Mouse (Mus musculus) layer of hippocampus, adult 9-10 months (tissue): ENCODE measurements around the gene Atf7ip.

Experiments used
- DNase-seq: peaks from one replicate; pipeline ENCODE4 v3.0.0; 2022; ENCODE audit warnings: low spot score

Atf7ip gene

DNA sequence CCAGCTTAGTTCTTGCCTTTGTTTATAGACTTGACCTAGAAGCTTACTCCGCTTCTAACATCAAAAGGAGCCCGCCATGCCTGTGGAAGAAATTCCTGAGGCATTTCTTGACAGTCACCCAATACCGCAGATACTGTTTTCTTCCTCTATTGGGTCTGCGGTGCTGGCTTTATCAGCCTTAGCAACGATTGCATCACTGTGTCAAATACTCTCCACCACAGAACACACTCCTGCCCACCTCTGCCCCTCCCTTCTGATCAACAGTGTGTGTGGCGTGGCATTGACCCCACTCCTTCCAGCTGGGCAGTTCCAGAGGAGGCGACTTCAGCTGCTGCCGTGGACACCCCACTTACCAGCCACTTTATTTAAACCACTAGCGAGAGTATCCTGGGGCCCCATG lies 139.8 kb downstream of the Atf7ip start:
- no peak for DNase-seq

DNA sequence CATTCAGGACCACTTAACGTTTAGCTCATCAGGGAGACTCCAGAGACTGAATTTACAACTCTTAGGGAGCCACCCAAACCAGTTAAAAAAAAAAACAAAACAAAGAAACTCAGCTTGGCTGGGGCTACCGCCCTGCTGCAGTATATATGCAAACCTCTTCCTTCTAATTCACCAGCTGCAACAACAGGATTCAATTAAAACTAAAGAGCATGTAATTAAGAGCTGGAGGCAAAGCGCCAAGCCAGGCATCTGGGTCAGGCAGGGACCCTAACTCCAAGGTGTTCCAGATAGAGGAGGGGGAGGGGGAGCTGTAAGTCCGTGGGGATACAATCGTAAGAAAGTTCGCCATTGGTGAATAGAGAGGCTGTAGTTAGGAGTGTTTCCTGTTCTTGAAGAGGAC lies 140.2 kb downstream of the Atf7ip start:
- DNase-seq, result no peak

DNA sequence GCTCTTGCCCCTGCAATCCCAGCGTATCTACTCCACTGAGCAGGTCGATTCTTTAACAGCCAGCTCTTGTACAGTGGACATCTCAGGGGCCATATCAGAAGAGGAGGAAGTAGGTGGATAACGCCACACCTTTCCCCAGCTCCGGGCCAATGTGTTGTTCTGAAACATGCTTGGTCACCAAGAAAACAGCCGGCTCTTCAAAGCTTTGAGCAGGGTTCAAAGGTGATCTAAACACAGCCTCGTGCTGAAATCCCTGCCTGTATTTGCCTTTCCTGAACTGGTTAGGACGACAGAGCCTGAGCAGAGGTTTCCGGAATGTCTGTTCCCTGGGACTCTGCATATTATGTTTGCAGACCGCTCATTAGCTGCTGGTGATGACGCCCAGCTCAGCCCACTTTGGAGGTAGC lies 141.5 kb downstream of the Atf7ip start:
- DNase-seq, result no peak

DNA sequence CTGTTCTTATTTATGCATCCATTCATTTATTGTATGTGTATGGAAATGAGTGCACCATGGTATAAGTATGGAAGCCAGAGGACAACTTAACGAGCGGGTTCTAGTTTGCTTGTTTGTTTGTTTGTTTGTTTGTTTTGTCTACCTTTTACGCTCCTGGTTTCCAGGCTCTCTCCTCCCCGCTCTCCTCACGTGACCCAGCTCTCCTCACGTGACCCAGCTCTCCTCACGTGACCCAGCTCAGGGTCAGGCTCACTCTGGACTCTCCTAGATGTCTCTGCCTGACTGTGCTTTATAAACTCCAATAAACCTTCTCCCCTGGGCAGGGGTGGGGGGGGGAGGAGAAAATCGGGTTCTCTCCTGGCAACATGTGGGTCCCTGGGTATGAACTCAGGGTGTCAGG lies 144.7 kb downstream of the Atf7ip start:
- no peak for DNase-seq

DNA sequence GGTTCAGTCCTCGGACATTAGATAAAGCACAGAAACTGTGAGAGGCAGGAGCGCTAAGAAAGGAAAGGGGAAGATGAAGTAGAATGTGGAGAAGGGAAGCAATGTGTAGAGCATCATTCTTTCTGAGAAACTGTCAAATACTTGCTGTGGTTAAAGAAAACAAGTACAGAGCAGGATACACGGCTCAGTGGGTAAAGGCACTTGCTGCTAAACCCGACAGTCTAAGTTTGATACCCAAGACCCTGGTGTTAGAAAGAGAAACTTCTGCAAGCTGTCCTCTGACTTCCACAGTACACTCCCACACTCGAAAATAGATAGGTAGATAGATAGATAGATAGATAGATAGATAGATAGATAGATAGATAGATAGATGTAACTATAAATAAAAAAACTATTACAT lies 147.4 kb downstream of the Atf7ip start:
- DNase-seq, result no peak

DNA sequence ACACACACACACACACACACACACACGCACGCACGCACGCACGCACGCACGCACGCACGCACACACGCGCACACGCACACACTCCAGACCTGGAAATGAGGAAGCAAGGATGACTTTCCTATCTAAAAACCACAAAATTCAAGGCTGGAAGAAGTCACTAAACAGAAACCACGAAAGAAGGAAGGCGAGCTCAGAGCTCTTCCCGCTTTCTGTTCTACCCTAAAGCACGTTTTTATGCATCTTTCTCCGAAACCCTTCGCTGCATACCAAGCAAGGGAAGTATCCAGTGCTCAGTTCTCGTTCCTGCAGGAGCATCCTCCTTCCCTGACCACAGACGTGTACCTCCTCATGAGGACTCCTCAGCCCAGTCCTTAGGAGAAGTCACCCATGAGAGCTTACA lies 148.5 kb downstream of the Atf7ip start:
- no peak for DNase-seq

DNA sequence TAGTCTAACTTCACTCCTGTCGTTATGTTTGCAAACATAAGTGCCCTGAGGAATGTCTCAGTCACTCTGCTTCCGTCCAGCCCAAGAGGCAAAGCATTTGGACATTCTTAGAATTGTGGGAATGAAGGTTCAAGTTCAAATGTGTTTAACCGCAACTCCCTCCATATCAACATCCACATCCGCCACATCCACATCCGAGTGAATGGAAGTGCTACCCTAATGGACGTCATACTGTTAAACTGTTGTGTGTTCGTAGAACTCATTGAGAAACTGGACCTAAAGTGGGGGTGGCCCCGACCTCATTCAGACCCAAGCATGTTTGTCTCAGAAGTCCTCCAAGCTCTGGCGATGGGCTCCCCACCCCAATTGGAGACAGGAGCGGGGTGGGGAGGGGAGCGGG lies 149.8 kb downstream of the Atf7ip start:
- no peak for DNase-seq

DNA sequence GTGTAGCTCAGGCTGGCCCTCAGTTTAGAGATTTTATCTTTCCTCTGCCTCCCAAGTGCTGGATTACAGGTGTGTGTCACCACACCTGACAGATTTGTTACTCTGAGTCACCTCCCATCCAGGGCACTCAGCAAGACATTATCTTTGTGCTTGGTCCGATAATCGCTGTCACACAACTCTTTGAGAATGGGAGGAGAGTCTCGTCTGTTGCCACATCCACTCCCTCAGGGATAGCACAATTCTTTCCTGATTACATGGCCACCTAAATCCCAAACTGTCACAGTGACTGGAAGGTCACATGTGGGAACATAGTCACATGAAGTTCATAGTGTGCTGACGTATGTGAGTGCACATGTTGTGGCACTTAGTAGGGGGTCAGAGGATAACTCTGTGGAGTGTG lies 152.3 kb downstream of the Atf7ip start:
- DNase-seq, result no peak

DNA sequence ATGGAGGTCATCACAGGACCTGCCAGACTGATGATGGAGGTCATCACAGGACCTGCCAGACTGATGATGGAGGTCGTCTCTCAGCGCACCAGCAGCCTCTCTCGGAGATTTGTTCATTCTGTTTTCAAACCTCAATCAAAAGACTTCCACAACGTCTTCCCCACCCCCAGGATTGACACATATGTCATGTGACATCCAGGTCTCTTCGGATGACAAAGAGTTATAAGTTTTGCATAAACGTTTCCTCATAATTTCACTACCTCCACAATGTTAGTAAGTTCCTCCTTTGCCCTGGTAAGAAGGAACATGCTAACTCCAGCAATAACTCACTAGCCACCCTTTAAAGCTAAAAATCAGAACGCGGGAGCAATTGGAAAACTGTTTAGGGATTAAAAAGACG lies 153.3 kb downstream of the Atf7ip start:
- DNase-seq, result no peak
